Mouse (Mus musculus) ES-CJ7 (cell line): ENCODE measurements around the gene Cmss1.

Experiments used
- DNase-seq: peaks from one replicate; pipeline ENCODE4 v3.0.0; 2011; ENCODE audit warnings: low read depth, low spot score

Gene Cmss1

DNA sequence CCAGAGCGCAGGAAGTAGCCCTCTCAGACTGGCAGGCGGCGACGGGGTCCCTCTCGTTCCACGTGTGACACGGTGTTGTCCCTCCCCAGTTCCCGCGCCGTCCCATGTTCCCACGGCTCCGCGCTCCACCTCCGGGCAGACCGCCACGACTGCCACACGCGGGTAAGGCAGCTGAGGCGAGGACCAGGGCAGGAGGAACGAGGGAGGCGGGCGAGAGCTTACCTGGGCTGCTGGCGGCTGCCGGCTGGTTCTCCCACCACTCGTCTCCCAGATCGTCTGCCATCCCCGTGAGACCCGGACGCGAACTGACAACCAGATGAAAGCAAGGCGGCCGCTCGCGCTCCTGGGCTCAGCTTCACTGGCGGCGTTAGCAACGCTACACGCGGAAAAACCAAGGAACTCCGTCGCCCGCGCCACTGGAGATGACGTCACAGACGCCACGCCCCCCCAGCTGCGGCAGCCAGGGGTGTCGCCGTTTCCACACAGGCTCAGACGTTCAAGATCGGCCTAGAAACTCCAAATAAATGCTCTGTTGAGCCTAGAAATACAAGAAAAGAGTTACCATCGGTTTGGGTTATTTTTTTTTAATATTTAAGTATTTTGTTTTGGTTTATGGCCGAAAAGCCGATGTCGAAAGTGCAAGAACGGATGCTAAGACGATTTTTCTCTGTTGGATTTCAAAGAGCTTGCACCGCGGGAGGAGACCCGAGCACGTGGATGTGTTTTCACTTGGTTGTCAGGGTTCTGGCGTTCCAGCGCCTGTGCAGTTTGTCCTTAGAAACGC, at the start of gene Cmss1:
Gene Cmss1 (minus strand): TSS at position 421 of the 784 bp plus-strand sequence.
- peak; percentile 93 for DNase-seq

DNA sequence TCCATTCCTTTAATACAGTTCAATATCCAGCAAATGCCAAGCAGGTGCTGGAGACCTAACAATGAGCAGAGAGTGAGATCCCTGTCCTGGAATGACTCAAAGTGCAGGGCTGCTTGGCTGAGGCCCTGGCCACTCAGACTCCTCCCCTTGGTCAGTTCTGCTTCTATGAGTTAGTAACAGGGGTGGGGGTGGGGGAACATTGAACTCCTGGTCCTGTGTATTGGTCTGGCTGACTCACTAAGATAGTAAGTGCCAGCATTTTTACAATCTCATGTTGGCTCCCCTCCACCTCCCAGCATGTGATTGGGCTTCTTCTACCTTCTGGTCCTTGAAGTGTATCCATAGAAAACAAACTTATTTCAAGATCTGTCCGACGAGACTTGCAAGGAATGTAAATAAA, 43.2 kb upstream of the Cmss1 start:
- DNase-seq, result no peak

GRCm38 (mm10) chr16:57641346-57641885, 34.8 kb upstream of the Cmss1 start:
- no peak for DNase-seq

DNA sequence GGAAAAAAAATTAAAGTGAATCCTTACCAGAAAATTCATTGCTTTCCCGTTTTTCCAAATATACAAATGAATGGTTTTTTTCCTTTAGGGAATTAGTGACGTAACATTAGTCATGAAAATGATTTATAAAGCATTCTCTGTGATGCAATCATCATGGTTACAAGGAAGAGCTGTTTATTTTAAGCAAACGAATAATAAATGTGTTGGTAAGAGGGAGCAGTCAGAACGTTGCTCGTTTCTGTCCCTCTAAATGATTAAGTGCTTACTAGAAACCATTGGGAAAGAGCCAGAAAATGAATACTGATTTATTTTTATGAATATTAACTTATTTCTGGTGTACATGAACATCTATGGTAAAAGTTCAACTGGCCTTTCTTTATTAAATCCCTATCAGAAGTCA, 28.1 kb upstream of the Cmss1 start:
- DNase-seq, result no peak

DNA sequence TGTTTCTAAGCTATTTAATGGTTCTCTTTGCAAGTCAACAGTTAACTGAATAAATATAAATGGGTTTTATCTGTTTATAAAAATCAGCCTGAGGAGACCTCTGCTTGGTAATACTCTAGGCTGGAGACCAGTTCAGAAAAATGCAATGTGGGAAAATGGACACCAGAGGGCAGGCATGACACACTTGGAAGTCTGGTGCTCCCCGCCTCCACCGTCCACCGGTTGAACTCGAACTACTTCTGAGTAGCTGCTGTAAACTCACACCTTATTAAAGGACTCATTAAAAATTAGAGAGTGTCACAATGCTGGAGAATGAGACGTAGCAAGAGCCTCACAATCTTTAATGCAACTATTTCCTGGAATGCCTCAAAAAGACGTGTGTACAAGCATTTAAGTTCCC, 27.5 kb upstream of the Cmss1 start:
- peak; percentile 66 for DNase-seq

GRCm38 (mm10) chr16:57611768-57612167, 5.1 kb upstream of the Cmss1 start:
- peak; percentile 39 for DNase-seq

DNA sequence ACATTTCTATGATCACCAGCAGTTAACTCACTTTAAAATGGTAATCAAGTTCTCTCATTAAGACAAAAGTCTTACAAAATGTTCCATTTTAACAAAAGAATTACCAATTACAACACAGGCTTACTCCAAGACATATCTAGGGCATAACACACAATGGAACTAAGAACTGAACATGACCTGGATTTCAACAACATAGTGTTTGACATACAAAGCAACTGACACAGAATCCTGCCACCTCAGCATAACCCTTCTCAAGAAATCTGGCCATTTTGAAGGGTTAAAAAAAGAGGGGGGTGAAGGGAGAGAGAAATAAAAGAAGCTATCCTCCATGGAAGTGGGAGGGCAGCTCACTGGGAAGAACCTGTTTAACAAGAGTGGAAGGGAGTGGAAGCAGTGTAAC, 5.6 kb downstream of the Cmss1 start:
- no peak for DNase-seq

DNA sequence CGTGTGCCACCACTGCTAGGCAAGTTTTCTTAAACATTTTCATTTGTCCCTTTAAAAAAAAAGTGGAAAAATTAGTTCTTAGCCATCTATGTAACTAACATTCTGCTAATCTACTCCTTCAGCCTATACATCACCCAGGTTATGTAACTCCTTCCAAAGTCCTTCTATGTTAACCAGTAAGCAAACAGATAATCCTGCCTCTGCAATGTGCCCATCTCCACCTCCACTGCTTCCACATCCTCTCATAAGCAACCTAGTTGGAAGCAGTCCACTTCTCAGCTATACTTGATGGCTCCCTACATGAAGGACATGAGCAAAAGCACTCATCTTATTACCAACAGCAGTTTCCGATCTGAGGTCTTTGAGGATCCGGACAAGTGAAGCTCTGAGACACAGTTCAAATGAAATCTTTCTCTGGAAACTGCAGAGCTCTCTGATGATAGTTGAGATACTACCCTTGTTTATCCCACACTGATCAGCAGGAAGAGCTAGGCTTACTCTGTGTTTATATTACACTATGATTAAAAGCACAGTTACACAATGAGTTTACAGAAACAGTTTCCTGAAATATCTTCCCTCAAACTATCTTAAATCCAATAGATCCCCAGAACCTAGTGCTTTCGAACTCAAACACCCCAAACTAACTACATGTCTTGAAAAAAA, 9.2 kb downstream of the Cmss1 start:
- DNase-seq, result no peak

DNA sequence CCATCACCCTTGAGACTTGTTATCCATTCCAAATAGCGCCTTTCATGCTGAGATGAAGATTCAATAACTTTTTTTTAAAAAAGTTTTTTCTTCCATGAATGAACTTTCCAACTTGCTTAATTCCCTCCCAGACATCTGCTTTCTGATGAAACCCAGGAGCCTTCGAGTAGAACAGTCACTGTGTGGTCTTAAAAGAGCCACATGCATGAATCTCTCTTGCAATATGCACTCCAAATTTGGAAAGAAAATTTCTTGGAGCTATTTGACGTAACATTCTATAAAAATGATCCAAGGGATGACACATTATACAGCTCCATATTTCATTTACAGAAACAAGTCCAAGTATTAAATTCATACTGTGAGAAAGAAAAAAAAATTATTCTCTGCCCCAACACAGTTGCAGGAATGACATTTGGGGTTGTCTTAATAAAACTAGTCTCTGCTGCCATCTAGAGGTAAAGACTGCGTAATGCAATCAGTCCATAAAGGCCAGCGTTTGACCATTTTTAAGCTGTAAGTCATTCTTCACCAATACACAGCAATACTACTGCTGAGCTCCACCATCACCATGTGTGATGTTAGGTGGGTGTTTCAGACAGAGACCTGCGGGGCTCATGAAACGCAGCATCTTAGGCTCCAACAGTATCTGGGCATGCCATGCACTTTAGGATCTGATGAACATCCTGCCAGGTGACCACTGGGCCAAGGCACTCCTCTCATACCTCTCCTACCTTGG, 13.1 kb downstream of the Cmss1 start:
- peak; percentile 64 for DNase-seq

GRCm38 (mm10) chr16:57585201-57585600, 21.5 kb downstream of the Cmss1 start:
- no peak for DNase-seq

- DNase-seq, result no peak
Measured at GRCm38 (mm10) chr16:57582008-57582407, 24.7 kb downstream of the Cmss1 start.

- DNase-seq, result no peak
Measured at GRCm38 (mm10) chr16:57580041-57580440, 26.6 kb downstream of the Cmss1 start.

- DNase-seq, result no peak
Measured at GRCm38 (mm10) chr16:57577519-57577918, 29.1 kb downstream of the Cmss1 start.

DNA sequence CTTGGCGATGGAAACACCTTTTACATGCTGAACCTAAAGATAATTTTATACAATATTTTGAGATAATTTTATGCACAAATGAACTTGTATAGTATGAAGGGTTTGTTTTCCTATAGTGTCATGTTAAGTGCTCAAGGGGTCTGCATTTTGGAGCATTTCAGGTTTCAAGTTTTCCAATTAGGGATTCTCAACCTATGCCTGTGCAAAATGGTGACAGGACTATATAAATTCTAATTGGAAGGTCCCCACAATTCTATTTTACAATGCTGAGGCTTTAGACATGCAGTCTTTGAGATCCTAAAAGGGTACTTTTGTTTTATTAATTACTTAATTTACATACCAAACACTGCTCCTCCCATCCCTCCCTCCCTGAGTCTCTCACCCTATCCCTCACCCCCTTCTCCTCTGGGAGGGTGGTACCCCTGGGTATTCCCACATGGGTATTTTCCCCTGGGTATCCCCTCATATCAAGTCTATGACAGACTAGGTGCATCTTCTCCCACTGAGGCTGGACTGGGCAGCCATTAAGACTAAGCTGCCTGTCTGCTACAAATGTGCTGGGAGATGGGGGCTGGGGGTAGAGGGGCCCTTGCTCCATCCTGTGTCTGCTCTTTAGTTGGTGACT, 30.8 kb downstream of the Cmss1 start:
- peak; percentile 21 for DNase-seq

- no peak for DNase-seq
Measured at GRCm38 (mm10) chr16:57573831-57574230, 32.8 kb downstream of the Cmss1 start.

DNA sequence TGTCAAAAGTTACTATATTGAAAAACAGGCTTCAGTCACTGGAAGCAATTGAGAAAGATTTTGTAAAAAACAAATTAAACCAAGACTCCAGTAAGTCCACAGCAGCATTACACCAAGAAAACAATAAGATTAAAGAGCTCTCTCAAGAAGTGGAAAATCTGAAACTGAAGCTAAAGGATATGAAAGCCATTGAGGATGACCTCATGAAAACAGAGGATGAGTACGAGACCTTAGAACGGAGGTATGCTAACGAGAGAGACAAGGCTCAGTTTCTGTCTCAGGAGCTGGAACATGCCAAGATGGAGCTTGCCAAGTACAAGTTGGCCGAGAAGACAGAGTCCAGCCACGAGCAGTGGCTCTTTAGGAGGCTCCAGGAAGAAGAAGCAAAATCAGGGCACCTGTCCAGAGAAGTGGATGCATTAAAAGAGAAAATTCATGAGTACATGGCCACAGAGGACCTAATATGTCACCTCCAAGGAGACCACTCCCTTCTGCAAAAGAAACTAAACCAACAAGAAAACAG, 35.8 kb downstream of the Cmss1 start:
- no peak for DNase-seq

DNA sequence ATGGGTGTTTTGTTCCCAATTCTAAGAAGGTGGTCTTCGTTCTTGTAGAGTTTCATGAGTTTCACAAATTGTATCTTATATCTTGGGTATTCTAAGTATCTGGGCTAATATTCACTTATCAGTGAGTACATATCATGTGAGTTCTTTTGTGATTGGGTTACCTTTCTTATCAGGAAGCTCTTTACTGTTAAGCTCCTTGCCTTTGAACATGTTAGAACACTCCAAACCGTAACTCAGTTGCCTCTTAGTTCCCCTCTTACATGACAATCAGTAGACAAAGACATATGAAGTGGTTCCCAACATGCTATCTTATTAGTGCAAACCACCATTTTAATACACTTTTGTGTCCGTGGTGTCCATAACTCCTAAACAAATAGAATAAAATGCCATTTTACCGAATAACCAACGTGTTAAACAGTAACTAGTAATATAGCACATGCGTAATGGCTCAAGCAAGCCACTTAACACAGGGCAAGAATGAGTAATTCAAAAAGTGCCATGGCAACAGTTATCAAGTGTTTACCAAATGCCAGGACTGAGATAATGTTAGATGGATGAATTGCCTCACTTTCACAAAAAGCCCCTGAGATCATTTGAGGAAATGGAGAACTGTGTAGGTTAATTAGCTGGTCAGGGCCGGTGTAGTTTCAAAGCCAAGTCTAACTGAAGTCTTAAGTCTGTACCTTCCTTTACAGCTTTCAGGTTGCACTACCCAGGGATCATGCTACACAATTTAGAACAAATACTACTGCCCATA, 37.8 kb downstream of the Cmss1 start:
- DNase-seq, result no peak

DNA sequence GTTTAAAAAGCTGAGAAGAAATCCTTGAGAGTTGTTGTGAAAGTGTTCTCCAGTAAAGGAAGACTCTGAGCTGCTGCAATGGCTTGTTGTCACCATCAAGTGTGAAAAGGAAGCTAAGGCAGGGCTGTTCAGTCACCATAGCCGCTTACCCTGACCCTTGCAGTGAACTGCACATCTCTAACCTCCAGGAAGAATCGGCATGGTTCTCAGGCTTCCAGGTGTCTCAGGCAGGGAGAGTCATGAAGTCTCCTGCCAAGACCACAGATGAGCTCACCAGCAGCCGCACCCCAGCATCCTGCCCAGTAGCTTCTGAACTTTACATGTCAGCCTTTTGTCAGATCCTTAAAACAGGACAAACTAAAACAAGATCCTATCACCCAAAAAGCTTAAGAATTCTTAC, 40.4 kb downstream of the Cmss1 start:
- no peak for DNase-seq

GRCm38 (mm10) chr16:57564807-57565206, 41.9 kb downstream of the Cmss1 start:
- DNase-seq, result no peak

- no peak for DNase-seq
Measured at GRCm38 (mm10) chr16:57563453-57563852, 43.2 kb downstream of the Cmss1 start.

DNA sequence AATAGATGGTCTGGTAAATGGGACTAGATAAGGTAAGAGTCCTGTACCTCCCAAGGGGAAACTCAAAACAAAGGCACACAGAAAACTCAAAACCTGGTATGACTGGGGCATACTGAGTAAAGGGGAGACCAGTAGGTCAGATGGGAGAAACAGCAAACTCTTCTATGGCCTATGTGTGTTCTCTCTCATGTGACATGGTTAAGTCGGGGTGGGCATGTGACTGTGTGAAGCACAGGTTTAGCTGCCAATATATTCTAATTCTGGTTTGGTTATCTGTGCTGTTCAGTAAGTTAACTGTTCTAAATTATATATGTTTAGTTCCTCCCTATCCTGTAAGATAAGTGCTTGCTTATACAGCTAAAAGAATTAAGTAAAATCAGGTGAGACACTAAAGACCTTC, 46.5 kb downstream of the Cmss1 start:
- DNase-seq, result no peak
